Mouse (Mus musculus) adrenal gland (tissue): ENCODE results near the gene Apoh.

Source experiments
- intact Hi-C: fragments of 180-260 bp; cut with DNase I; formaldehyde crosslinking; loops from one replicate; pipeline ENCODE4 v1.15.1; 2025

Apoh gene

DNA sequence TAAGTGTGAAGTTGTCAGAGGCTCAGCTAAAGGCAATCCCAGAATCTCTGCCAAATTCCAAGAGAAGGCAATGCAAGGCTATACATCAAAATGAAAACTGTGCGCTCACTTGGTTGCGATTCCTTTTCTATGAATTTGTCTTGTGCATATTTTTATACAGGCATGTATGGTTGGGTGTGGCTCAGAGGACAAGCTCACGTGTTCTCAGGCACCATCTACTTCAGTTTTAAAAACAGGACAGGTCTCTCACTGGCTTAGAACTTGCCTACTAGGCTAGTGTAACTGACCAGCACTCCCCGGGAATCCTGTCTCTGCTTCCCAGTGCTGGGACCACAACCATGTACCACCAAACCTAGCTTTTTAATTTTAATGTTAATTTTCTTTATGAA is 35.2 kb downstream of the Apoh start:
- intact Hi-C loops, result loop anchor here (2.0 kb wide), 2 partner anchors 250 to 348 kb away; no protein-coding TSS in a partner anchor

DNA sequence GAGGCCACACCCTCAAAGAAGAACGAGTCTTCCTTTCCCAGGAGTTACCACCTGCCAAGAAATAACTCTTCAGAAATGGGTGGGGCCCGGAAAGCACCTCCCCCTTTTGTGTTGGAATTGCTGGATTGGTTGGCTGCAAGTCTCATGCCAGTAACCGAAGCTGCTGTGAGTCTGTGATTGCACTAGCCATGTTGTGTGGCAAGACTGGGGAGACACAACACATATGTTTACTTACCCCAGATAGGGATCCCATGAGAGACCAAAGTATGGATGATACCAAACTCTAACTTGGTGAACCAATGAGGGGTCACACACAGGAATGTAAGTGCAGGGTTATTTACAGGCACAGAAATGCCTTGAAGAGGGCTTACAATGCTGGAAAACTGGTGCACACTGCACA is 39.5 kb downstream of the Apoh start:
- intact Hi-C loops, result no loop called here

DNA sequence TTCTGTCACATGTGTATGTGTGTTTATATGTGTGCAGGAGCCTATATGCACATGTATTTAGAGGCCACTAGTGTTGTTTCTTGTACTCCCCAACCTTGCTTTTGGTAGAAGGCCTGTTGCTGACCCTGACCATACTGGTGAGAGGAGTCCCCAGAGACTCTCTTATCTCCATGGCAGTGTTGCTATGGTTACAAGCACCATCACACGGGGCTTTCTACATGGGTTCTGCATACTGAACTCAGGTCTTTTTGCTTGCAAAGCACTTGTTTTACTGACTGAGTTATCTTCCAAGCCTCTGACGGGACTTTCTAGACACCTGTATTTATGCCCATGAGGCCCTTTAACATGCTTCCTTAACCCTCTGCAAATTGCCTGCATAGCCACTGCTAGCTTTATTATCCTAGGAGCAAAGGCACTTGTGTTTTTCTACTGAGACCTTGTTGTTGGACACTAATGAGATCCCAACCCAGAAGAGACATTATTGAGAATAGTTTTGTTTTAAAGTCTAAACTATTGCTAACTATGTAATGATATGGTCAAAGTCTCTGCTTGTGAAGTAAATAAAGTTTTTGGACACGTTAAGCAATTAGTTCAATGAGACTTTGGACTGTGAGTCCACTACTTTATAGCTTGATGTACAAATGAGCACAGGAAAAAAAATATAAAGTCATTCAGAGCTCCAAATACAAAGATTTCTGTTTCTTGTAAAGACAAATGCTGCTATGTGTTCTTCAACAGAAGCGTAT is 41.9 kb downstream of the Apoh start:
- intact Hi-C loops, result no loop called here

DNA sequence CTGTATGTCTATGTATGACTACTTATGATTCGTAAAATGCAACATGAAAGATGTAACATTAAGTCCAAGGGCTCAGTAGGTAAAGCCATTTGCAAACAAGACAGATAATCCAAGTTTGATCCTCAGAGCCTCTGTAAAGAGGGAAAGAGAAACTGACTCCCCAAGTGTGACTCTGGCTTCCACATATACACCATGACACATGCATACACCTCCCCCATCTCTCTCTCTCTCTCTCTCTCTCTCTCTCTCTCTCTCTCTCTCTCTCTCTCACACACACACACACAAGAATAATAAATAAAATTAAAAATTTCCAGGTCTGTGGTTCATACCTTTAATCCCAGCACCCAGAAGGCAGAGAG is 42.5 kb downstream of the Apoh start:
- intact Hi-C loops, result no loop called here

DNA sequence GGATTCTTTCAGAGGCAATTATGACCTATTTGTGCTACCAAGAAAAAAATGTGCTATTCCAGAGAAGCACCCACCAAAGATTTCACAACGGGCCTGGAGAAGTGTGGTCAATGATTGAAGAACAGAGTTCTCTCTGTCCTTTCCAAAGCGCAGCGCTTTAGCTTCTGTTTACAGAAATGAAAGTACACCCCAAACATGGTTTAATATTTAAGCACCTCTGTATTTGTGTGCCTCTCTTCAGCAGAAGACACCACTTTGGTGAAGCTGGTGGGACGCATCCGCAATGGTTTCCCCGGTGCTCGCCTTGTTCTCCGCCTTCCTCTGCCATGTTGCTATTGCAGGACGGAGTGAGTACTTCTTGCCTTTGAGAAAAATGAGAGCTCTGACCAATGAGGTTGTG is 51.9 kb downstream of the Apoh start:
- intact Hi-C loops, result no loop called here

DNA sequence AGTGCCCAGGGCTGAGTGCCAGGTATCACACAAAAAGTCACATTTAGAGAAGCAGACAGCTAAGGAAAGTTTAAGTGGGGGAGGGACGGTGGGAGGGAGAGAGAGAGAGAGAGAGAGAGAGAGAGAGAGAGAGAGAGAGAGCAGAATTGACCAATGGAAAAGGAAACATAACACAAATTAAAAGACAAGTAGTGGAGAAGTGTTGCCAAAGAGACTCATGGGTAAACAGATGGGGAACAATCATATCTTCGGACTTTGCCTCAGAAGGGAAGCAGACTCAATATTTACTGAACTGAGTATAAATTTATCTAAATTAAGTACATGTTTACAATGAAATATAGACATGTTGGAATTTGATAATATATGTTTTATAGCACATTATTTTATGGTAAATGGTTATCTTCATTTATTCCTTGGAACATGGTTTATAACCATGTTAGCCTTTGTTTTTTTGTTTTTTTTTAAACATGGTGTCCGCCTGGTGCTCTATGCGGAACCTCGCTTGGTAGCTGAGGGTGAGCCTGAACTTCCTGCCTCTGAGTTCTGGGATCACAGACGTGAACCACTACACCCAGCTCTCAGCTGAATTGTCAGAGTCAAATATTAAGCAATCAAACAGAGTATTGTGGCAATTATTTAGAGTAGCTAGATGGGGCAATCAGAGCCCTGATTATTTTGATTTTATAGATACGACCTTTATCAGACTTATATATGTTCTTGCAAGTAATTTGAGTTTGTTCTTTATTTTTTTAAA is 53.1 kb downstream of the Apoh start:
- intact Hi-C loops, result no loop called here

DNA sequence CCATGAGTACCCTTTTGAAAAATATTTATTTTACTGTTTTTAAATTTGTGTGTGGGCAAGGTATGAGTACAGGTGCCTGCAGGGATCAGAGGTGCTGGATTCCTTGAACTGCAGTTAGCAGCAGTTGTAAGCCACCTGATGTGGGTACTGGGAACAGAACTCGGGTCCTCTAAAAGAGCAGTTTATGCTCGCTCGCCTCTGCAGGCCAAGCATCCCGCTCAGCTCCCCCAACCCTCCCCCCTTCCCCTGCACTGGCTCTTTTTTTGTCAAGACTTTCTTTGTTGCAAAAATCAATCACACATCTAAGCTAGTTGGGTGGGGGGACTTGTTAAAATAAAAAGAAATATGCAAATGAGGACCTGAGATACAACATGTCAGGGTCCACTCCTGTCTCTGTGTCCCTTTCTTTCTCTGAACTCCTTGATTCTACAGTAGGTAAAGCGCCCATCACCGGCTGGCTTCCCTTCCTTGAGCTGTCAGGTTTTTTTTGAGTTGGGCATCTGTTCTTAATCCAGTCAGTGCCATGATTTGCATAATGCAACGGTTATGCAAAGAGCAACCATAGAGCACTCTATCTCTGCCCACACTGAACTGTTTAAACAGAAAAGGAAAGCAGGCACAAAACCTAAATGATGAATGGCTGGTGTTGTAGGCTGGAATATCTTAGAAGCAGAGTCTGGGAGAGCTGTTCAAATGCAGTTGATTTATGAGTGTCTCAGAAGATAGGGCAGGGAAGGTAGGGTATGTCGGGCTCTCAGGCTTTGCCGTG is 66.9 kb downstream of the Apoh start:
- intact Hi-C loops, result no loop called here

DNA sequence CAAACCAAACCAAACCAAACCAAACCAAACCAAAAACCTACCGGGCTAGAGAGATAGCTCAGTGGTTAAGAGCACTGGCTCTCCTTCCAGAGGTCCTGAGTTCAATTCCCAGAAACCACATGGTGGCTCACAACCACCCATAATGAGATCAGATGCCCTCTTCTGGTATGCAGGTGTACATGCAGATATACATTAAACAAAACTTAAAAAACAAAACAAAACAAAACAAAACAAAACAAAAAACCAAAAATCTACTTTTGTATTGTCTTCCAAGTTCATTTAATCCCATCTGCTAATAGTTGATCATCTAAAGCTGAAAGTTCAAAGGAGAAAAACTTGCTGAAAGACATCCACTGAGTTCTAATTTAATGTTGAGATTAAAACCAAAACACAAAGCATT is 73.2 kb downstream of the Apoh start:
- intact Hi-C loops, result no loop called here

DNA sequence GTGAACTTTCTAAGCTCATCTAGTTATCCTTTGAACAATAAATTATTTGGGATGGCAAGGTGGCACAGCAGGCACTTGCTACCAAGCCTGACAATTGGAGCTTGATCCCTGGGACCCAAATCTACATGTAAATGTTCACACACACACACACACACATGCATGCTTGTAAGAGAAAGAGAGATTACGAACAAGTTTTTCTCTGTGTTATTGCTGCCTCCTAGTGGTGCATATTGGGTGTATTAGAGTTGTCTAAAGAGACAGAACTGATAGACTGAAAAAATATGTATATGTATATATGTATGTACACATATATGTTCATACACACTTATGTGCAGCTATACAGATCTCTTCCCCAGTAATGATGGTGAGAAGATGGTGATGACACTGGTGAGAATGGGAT is 75.4 kb downstream of the Apoh start:
- intact Hi-C loops, result no loop called here

DNA sequence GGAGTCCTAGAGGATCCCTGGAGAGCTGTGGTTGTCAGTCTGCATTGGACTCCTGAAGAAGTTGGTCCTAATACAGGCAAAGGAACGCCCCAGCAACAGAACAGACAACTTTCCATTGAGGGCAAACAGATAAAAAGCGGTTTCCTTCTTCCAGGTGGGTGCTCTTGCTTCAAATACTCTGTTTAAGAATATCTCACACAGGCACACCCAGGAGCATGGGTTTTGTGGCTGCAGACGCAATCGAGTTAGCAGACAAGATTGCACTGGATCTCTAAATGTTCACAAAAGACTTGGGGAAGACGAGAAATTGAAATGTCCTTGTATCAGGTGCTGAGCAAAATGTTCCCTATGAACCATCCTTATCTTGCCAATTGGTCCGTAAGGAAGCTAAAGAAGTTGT is 76.1 kb downstream of the Apoh start:
- intact Hi-C loops, result no loop called here

DNA sequence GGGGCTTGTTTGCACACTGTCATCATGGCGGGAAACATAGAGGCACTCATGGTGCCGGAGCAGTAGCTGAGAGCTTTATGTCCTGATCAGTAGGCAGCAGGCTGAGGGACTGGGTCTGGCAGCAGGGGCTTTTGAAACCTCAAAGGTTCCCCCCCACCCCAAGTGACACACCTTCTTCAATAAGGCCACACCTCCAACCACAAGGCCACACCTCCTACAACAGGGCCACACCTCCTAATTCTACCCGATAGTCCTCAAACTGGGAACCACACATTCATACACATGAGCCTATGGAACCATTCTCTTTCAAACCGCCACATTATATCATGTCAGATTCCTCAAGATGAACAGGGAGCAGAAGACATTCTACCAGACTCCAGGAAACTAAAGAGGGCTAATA is 77.6 kb downstream of the Apoh start:
- intact Hi-C loops, result no loop called here

DNA sequence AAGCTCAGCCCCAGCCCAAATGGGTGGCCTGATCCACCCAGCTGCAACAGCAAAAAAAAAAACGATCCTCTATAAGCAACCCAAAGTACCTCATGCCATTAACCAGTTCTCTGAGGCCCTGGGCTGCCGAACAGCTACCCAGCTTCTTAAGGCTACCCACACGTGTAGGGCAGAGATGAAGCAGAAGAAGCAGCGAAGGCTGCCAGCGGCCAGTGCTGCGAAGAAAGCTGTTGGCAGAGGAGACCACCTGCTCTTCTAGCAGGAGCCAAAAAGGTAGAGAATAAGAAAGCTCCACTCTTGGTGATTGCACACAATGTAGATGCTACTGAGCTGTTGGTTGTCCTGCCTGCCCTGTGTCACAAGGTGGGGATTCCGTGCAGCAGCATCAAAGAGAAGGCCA is 80.1 kb downstream of the Apoh start:
- intact Hi-C loops, result no loop called here

DNA sequence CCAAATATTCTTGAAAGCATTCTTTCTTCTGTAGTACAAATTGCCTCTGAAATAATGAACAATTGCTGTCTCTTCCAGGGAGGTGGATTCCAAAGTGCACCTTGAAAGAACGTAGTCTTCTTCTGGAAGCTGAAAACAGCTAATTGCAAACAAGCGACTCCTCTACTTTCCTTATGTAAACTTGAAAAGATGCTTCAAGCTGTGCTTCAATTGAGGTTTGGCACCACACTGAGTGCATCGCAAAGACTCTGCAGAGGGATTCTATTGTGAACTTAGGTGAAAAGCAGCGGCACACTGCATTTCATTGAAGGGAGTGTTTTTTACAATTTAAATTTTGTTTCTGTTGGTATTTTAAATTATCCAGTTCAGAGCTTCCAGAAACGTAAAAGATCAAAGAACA is 81.0 kb downstream of the Apoh start:
- intact Hi-C loops, result no loop called here

DNA sequence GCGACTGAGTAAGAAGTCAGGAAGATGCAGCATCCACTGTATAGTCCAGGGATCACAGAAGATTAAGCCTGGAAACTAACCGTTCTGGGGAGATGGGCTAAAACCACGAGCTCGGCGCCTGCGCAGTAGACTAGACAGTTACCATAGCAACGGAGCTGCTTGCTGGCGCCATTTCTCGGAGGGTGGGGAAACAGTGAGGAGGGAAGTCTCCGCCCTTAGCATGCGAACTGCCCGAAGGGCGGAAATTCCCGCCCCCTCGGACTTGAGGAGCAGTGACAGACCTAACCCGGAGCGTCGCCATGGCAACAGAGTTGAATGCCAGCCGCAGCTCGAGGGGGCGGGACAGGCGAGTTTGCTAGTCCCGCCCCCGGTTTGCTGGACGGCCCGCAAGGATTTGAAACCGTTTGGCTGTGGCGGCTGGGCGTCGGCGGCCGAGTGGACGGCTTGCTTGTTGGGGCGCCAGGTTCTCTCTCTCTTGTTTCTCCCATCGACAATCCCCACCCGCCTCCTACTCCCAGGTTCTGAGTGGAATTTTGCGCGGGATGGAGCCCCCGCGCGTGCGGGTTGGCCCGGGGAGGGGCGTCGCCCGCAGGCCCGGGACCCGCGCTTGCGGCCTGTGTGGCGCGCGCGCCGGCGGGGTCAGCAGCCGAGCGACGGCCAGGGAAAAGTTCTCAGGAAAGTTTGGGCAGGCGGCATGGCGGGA is 81.9 kb downstream of the Apoh start, which contains the start of gene Cep112:
Gene Cep112, plus strand, starts transcription at position 304 of the 703 bp plus-strand sequence.
- intact Hi-C loops, result no loop called here

DNA sequence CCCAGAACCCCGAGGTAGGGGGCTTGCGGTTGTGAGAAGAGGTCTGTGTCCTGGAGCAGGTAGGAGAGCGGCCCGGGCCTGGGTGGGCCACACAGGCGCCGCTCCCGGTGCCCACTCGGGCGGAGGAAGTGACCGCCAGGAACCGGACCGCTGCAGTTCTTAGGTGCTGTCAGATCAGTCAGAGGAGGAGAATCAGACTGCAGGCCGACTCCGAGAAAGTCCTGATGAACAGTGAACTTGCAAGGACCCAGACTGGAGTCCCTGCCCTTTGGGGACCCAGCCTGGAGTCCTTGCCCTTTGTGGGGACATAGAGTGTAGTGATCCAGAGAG is 82.4 kb downstream of the Apoh start:
- intact Hi-C loops, result no loop called here

DNA sequence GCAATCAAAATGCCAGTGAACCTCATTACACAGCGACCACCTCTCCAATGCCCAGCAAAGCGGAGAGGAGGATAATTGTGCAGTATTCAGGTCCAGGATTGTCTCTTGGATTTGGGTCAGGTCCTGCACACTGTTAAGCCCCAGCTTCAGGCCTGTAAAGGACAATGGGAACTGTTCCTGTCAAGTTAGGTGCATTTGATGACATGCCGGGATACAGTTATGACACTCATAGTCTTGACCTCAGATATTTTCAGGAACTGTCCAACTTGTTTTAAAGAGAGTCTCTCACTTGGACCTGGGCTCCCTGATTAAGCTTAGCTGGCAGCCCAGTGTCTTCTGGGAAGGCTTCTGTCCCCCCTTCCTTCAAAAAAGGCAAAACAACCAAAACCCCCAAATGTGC is 82.9 kb downstream of the Apoh start:
- intact Hi-C loops, result no loop called here

DNA sequence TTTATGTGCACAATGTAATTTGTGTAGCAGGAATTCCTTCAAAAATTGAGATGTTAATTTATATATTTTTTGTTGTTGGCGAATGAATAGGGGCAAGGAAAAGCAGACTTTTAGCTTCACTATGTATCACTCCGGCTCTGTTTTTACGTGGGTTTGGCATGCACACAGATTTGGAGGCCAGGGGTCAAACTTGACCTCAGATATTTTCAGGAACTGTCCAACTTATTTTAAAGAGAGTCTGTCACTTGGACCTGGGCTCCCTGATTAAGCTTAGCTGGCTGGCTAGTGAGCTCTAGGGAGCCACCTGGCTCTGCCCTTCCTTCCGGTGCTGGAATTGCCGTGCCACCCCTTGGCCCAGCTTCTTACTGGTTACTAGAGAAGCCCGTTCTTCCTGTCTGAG is 84.0 kb downstream of the Apoh start:
- intact Hi-C loops, result no loop called here

DNA sequence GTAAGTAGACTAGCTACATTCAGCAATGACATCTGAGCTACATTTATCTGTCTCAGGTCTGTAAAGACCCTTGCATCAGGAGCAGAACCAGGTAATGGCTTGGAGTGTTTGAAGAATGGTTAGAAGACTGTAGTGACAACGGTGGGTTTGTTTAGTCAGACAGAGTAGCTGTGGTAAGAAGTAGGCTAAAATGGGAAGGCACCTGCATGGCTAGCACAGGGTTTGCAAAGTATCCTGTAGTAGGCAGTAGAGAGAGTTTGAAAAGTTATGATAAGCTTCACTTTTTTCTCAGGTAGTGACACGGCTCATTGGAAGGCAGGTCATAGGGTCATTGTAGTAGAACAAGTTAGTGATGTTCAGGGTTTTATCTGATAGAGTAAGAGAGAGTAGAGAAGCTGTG is 85.9 kb downstream of the Apoh start:
- intact Hi-C loops, result no loop called here

DNA sequence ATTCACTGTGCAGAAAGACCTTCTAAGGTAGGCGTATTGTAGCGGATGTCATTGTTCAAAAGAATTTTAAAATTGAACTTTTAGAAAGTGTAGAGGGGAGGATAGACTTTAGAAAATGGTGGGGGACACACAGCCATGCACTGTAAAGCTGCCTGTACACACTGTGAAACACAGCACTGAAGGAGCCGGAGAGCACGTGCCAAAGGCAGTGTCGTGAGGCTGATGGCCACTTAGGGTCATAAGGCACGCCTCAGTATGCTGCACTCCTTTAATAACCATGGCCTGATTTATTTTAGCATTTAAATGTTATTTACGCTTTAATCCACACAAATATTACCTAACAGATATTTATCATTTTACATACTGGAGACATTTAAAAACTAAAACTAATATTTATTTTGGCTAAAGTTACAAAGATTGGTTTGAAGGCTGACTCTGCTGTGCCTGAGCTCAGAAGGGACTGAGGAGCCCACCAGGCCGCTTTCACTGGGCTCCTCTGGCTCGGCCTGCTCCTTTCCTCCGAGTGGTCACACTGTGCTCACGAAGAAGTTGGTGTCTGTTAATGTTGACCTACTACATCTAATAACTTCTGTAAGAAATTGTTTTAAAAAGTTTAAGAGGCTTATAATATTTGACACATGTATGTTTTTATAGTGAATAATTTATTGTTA is 100.9 kb downstream of the Apoh start:
- intact Hi-C loops, result no loop called here

DNA sequence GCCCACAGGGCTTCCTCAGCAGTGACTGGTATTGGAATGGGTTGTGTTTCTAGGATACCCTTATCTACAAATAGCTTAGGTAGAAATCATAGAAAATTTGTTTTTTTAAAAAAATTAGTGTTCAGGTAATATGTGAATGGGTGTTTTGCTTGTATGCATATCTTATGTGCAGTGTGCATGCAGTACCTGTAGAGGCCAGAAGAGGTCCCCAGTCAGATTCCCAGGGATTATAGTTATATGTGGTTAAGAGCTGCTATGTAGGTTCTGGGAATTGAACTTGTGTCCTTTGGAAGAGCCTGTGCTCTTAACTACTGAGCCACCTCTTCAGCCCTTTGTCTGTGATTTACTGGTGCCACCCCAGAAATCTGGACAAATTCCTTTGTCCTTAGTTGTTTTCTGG is 104.0 kb downstream of the Apoh start:
- intact Hi-C loops, result loop anchor here (5.0 kb wide), 1 partner anchor 745 kb away; no protein-coding TSS in a partner anchor

DNA sequence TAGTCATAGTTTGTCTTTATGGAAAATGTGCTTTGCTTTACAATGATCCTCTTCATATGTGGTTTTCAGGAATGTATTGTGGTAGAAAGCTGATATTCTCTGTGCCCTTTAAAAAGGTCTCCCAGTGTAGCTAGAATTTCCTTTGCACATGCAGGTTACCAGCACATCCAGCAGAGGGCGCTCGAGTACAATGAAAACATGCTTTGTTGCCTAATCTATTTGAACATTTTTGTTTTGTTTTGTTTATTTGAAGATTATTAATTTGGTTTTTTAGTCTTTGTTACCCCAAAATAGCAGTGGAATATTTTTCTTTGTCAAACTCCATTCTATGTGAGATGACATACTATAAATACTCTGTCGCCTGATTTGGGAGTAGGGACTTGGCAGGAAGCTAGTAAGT is 106.7 kb downstream of the Apoh start:
- intact Hi-C loops, result loop anchor here (2.0 to 5.0 kb wide), 3 partner anchors 473 to 742 kb away; no protein-coding TSS in a partner anchor
